Mouse (Mus musculus) E14TG2a.4 (cell line): ENCODE data around the gene Nos1ap.

Experiments
- CTCF ChIP-seq: conservative IDR thresholded peaks from 2 replicates; pipeline ENCODE4 v1.5.1; 2014; ENCODE audit warnings: low read length
- NANOG ChIP-seq: IDR thresholded peaks from 2 replicates; pipeline ENCODE4 v1.6.1; 2014; ENCODE audit warnings: borderline replicate concordance, low read length, mixed read lengths
- POU5F1 ChIP-seq: IDR thresholded peaks from 2 replicates; pipeline ENCODE4 v1.6.1; 2014; ENCODE audit warnings: low read length, borderline replicate concordance

- TF ChIP-seq CTCF: no peak
- no peak for TF ChIP-seq POU5F1
- TF ChIP-seq NANOG: no peak
These were observed 17.7 kb upstream of the Nos1ap start for GRCm38 (mm10) chr1:170607231-170607917.
